Mouse (Mus musculus): ENCODE data around the gene Cox16. TPM values are rescaled to one million over a fixed set of nuclear protein-coding genes. Genes with fewer than 3 reads are reported as not detected.

Cox16 gene
- 338 and 533 TPM in 2 replicates for polyA plus RNA-seq (2015; fragmentation: Nextera tagmentation; extraction: Ambion mirVana)

GRCm38 (mm10) chr12:81484727-81485191 is at the start of gene Cox16:
Gene Cox16 (minus strand): TSS chr12:81485127.

GRCm38 (mm10) chr12:81532316-81533028 is 47.5 kb upstream of the Cox16 start, which contains the start of the genes Gm20498 and Synj2bp:
Gene Gm20498 (minus strand): TSS chr12:81532905.
Gene Synj2bp (minus strand): TSS chr12:81532911.

GRCm38 (mm10) chr12:81421846-81422245 is 63.1 kb downstream of the Cox16 start, which contains the start of gene Adam4:
Gene Adam4 (minus strand): TSS chr12:81421946.

GRCm38 (mm10) chr12:81379364-81379763 is 105.6 kb downstream of the Cox16 start, which contains the start of gene Gm4787:
Gene Gm4787 (minus strand): TSS chr12:81379464.

GRCm38 (mm10) chr12:81332875-81333421 is 152.0 kb downstream of the Cox16 start, which contains the start of gene Slc8a3:
Gene Slc8a3 (minus strand): TSS chr12:81333180.

Other genes with a start within 250 kb of the Cox16 start
- 0.87 and 1.5 TPM in 2 replicates for gene Slc8a3, start 151.9 kb downstream of the Cox16 start, polyA plus RNA-seq (2015; fragmentation: Nextera tagmentation; extraction: Ambion mirVana)
- gene Gm4787, start 105.7 kb downstream of the Cox16 start, polyA plus RNA-seq (2015; fragmentation: Nextera tagmentation; extraction: Ambion mirVana): 0.25 and 0.44 TPM in 2 replicates
- gene Adam4, start 63.2 kb downstream of the Cox16 start, polyA plus RNA-seq (2015; fragmentation: Nextera tagmentation; extraction: Ambion mirVana): 0.37 and 0.49 TPM in 2 replicates
- 32.5 and 37.2 TPM in 2 replicates for gene Gm20498, start 47.8 kb upstream of the Cox16 start, polyA plus RNA-seq (2015; fragmentation: Nextera tagmentation; extraction: Ambion mirVana)
- gene Synj2bp, start 47.8 kb upstream of the Cox16 start, polyA plus RNA-seq (2015; fragmentation: Nextera tagmentation; extraction: Ambion mirVana): 20.6 and 25.2 TPM in 2 replicates
- gene Adam21, start 83.3 kb upstream of the Cox16 start, polyA plus RNA-seq (2015; fragmentation: Nextera tagmentation; extraction: Ambion mirVana): 0.12 and 0.58 TPM in 2 replicates
- gene Med6, start 109.9 kb upstream of the Cox16 start, polyA plus RNA-seq (2015; fragmentation: Nextera tagmentation; extraction: Ambion mirVana): 69.3 and 96.5 TPM in 2 replicates
- 2.2 and 5.2 TPM in 2 replicates for gene Ttc9, start 146.1 kb upstream of the Cox16 start, polyA plus RNA-seq (2015; fragmentation: Nextera tagmentation; extraction: Ambion mirVana)

Measured in adrenal gland, postnatal 0 days (tissue).